Comparison of ENCODE assay signal across 22 mouse cellular contexts in genomic region chr11:62589391-62589790, GRCm38 (mm10).
"Had no signal": no experiment of that assay in that cellular context is flagged by ENCODE, and none has a peak within 500 bp of the region (broad histone marks: within the 10 kb centered on the region; RNA-seq: fewer than 3 reads in every experiment).

No protein-coding gene starts in this region.

- H3K4me3 ChIP-seq: heart, embryonic 10.5 days; heart, embryonic 12.5 days; hindbrain, embryonic 13.5 days; hindbrain, embryonic 15.5 days; limb, embryonic 13.5 days; limb, embryonic 15.5 days; liver, embryonic 12.5 days had no signal

- H3K9me3 ChIP-seq: heart, embryonic 10.5 days; heart, embryonic 12.5 days; hindbrain, embryonic 13.5 days; hindbrain, embryonic 15.5 days; limb, embryonic 13.5 days; limb, embryonic 15.5 days; liver, embryonic 12.5 days had no signal

- H3K4me2 ChIP-seq: heart, embryonic 12.5 days; hindbrain, embryonic 13.5 days; hindbrain, embryonic 15.5 days; limb, embryonic 13.5 days; limb, embryonic 15.5 days; liver, embryonic 12.5 days had no signal

- H3K27me3 ChIP-seq: heart, embryonic 12.5 days; hindbrain, embryonic 13.5 days; hindbrain, embryonic 15.5 days; limb, embryonic 13.5 days; limb, embryonic 15.5 days; liver, embryonic 12.5 days had no signal

- ATAC-seq: hindbrain, postnatal 0 days; intestine, embryonic 16.5 days; liver, embryonic 12.5 days had no signal

- H3K9ac ChIP-seq: heart, embryonic 12.5 days; hindbrain, embryonic 13.5 days; hindbrain, embryonic 15.5 days; limb, embryonic 13.5 days; limb, embryonic 15.5 days; liver, embryonic 12.5 days; liver, embryonic 14.5 days had no signal

- H3K36me3 ChIP-seq: heart, embryonic 10.5 days; heart, embryonic 12.5 days; limb, embryonic 13.5 days; limb, embryonic 15.5 days had no signal

- H3K27ac ChIP-seq: heart, embryonic 10.5 days; hindbrain, embryonic 13.5 days; hindbrain, embryonic 15.5 days; hindbrain, postnatal 0 days; limb, embryonic 13.5 days; limb, embryonic 15.5 days; liver, embryonic 12.5 days; liver, embryonic 14.5 days had no signal

- H3K4me1 ChIP-seq: hindbrain, embryonic 13.5 days; hindbrain, embryonic 15.5 days had no signal

- DNase-seq: gastrocnemius, postnatal 14 days; gastrocnemius, postnatal 36 days; heart, adult 18-20 months; heart, postnatal 10 days; heart, postnatal 36 days; kidney, adult 11 months; kidney, adult 8-10 months; kidney, postnatal 10 days; kidney, postnatal 25 days; layer of hippocampus, adult 9-11 months; layer of hippocampus, postnatal 36 days; left cerebral cortex, postnatal 4 days had no signal
